Mouse (Mus musculus): ENCODE results near the gene Paqr4. TPM values are rescaled to one million over a fixed set of nuclear protein-coding genes. Genes with fewer than 3 reads are reported as not detected.

The Paqr4 gene
- polyA plus RNA-seq, 1 experiment from 2014 or later = 25.4 TPM

GRCm38 (mm10) chr17:23695801-23696200, 44.9 kb downstream of the Paqr4 start:
- Histone ChIP-seq H3K4me1 (ENCODE audit: control insufficient read depth, insufficient read depth, low read length) (peaks cover 5% of the 10 kb centered on the region; the same call in 1 of the 2 replicates), H3K4me3 (replicated peaks; ENCODE audit: low read length) (no peak overlapping the region), H3K27me3 (ENCODE audit: control insufficient read depth, insufficient read depth, low read length) (peaks cover 5% of the 10 kb centered on the region; the same call in 1 of the 2 replicates), H3K9ac (ENCODE audit: low read length) (no peak overlapping the region), H3K36me3 (ENCODE audit: control insufficient read depth, insufficient read depth, low read length) (no peaks in the 10 kb centered on the region), H3K9me3 (replicated peaks; ENCODE audit: control insufficient read depth, low read length) (no peaks in the 10 kb centered on the region), H3K27ac (ENCODE audit: low read length) (no peak overlapping the region), H3K4me2 (ENCODE audit: low read depth, low read length) (no peak overlapping the region)
- WGBS = 23% methylated on average over 3 of the region's 3 CpGs
- no peak for ATAC-seq (ENCODE audit: insufficient read depth, low FRiP score)

- H3K4me3 ChIP-seq (replicated peaks; ENCODE audit: low read length) = no peak overlapping the region
- 0 out of 2 replicates have a peak, but pooled peaks cover 2% of the 10 kb centered on the region for H3K27me3 ChIP-seq (ENCODE audit: control insufficient read depth, insufficient read depth, low read length)
- no peak overlapping the region for H3K4me2 ChIP-seq (ENCODE audit: low read depth, low read length)
- peaks cover 3% of the 10 kb centered on the region; the same call in 1 of the 2 replicates for H3K4me1 ChIP-seq (ENCODE audit: control insufficient read depth, insufficient read depth, low read length)
- H3K27ac ChIP-seq (ENCODE audit: low read length) = no peak overlapping the region
- no peak for ATAC-seq (ENCODE audit: insufficient read depth, low FRiP score)
- H3K36me3 ChIP-seq (ENCODE audit: control insufficient read depth, insufficient read depth, low read length) = no peaks in the 10 kb centered on the region
- no peak overlapping the region for H3K9ac ChIP-seq (ENCODE audit: low read length)
- 73% methylated on average over 1 of the region's 1 CpGs for WGBS
- no peaks in the 10 kb centered on the region for H3K9me3 ChIP-seq (replicated peaks; ENCODE audit: control insufficient read depth, low read length)
These were observed 46.2 kb downstream of the Paqr4 start for GRCm38 (mm10) chr17:23694491-23694890.

Other genes with a start within 250 kb of the Paqr4 start
- gene Zfp213, start 176.6 kb downstream of the Paqr4 start, polyA plus RNA-seq (2015; fragmentation: Nextera tagmentation; extraction: Ambion mirVana) = 15.1 and 17.2 TPM in 2 replicates
- 11.5 and 11.8 TPM in 2 replicates for gene Zfp13, start 141.4 kb downstream of the Paqr4 start, polyA plus RNA-seq (2015; fragmentation: Nextera tagmentation; extraction: Ambion mirVana)
- gene Zscan10, start 140.0 kb downstream of the Paqr4 start, polyA plus RNA-seq (2015; fragmentation: Nextera tagmentation; extraction: Ambion mirVana) = 0.15 TPM in 1 of 2 replicates, not detected in the other
- 0.74 and 0.79 TPM in 2 replicates for gene Mmp25, start 95.6 kb downstream of the Paqr4 start, polyA plus RNA-seq (2015; fragmentation: Nextera tagmentation; extraction: Ambion mirVana)
- 19.6 and 26.1 TPM in 2 replicates for gene Bicdl2, start 80.4 kb downstream of the Paqr4 start, polyA plus RNA-seq (2015; fragmentation: Nextera tagmentation; extraction: Ambion mirVana)
- gene Hcfc1r1, start 67.3 kb downstream of the Paqr4 start, polyA plus RNA-seq (2015; fragmentation: Nextera tagmentation; extraction: Ambion mirVana) = 93.1 and 112 TPM in 2 replicates
- gene Thoc6, start 67.0 kb downstream of the Paqr4 start, polyA plus RNA-seq (2015; fragmentation: Nextera tagmentation; extraction: Ambion mirVana) = 37.0 and 38.5 TPM in 2 replicates
- gene Tnfrsf12a, start 63.4 kb downstream of the Paqr4 start, polyA plus RNA-seq (2015; fragmentation: Nextera tagmentation; extraction: Ambion mirVana) = 24.1 and 26.6 TPM in 2 replicates
- gene Cldn6, start 61.6 kb downstream of the Paqr4 start, polyA plus RNA-seq (2015; fragmentation: Nextera tagmentation; extraction: Ambion mirVana) = 69.6 and 70.6 TPM in 2 replicates
- 1.3 and 2.2 TPM in 2 replicates for gene Cldn9, start 56.8 kb downstream of the Paqr4 start, polyA plus RNA-seq (2015; fragmentation: Nextera tagmentation; extraction: Ambion mirVana)
- gene 1520401A03Rik, start 18.1 kb downstream of the Paqr4 start, polyA plus RNA-seq (2015; fragmentation: Nextera tagmentation; extraction: Ambion mirVana) = 0.23 TPM in 1 of 2 replicates, not detected in the other
- 40.9 and 43.3 TPM in 2 replicates for gene Pkmyt1, start 14.5 kb downstream of the Paqr4 start, polyA plus RNA-seq (2015; fragmentation: Nextera tagmentation; extraction: Ambion mirVana)
- 0.45 and 0.67 TPM in 2 replicates for gene Kremen2, start 5.0 kb upstream of the Paqr4 start, polyA plus RNA-seq (2015; fragmentation: Nextera tagmentation; extraction: Ambion mirVana)
- gene Flywch1, start 30.7 kb upstream of the Paqr4 start, polyA plus RNA-seq (2015; fragmentation: Nextera tagmentation; extraction: Ambion mirVana) = 43.3 and 47.0 TPM in 2 replicates
- 19.4 and 19.8 TPM in 2 replicates for gene Flywch2, start 45.2 kb upstream of the Paqr4 start, polyA plus RNA-seq (2015; fragmentation: Nextera tagmentation; extraction: Ambion mirVana)
- 334 and 350 TPM in 2 replicates for gene Srrm2, start 49.7 kb upstream of the Paqr4 start, polyA plus RNA-seq (2015; fragmentation: Nextera tagmentation; extraction: Ambion mirVana)
- 906 and 920 TPM in 2 replicates for gene Elob, start 88.3 kb upstream of the Paqr4 start, polyA plus RNA-seq (2015; fragmentation: Nextera tagmentation; extraction: Ambion mirVana)
- 0.21 TPM in 1 of 2 replicates, not detected in the other for gene Prss33, start 95.2 kb upstream of the Paqr4 start, polyA plus RNA-seq (2015; fragmentation: Nextera tagmentation; extraction: Ambion mirVana)
- gene Prss32, start 103.0 kb upstream of the Paqr4 start, polyA plus RNA-seq (2015; fragmentation: Nextera tagmentation; extraction: Ambion mirVana) = 7.8 and 10.4 TPM in 2 replicates
- gene Prss41, start 103.3 kb upstream of the Paqr4 start, polyA plus RNA-seq (2015; fragmentation: Nextera tagmentation; extraction: Ambion mirVana) = 2.6 and 3.3 TPM in 2 replicates
- gene Prss21, start 127.2 kb upstream of the Paqr4 start, polyA plus RNA-seq (2015; fragmentation: Nextera tagmentation; extraction: Ambion mirVana) = not detected in 2 replicates
- not detected in 2 replicates for gene Dcpp1, start 140.0 kb upstream of the Paqr4 start, polyA plus RNA-seq (2015; fragmentation: Nextera tagmentation; extraction: Ambion mirVana)
- gene Dcpp2, start 140.0 kb upstream of the Paqr4 start, polyA plus RNA-seq (2015; fragmentation: Nextera tagmentation; extraction: Ambion mirVana) = not detected in 2 replicates
- not detected in 2 replicates for gene Dcpp3, start 176.6 kb upstream of the Paqr4 start, polyA plus RNA-seq (2015; fragmentation: Nextera tagmentation; extraction: Ambion mirVana)
- not detected in 2 replicates for gene Sbp, start 200.8 kb upstream of the Paqr4 start, polyA plus RNA-seq (2015; fragmentation: Nextera tagmentation; extraction: Ambion mirVana)
- gene Sbpl, start 214.4 kb upstream of the Paqr4 start, polyA plus RNA-seq (2015; fragmentation: Nextera tagmentation; extraction: Ambion mirVana) = not detected in 2 replicates
- gene Prss30, start 239.7 kb upstream of the Paqr4 start, polyA plus RNA-seq (2015; fragmentation: Nextera tagmentation; extraction: Ambion mirVana) = 0.18 and 0.21 TPM in 2 replicates